Mouse (Mus musculus) midbrain, embryonic 13.5 days (tissue): ENCODE results near the gene Pdzd3. TPM values are rescaled to one million over a fixed set of nuclear protein-coding genes. Genes with fewer than 3 reads are reported as not detected.

Source experiments
- ATAC-seq: fragments of 200-750 bp; cut with Nextera tagmentation; 2 replicates; pipeline ENCODE4 v1.8.0; 2017; ENCODE audit warnings: mild to moderate bottlenecking, moderate TSS enrichment, moderate library complexity
- H3K27ac ChIP-seq: fragments of 300-500 bp; sonication (generic); 2 replicates; pipeline ENCODE4 v1.5.1; 2015; ENCODE audit warnings: inconsistent platforms, mild to moderate bottlenecking, moderate library complexity
- H3K27me3 ChIP-seq: fragments of 300-500 bp; sonication (generic); 2 replicates; pipeline ENCODE4 v1.6.1; 2015; ENCODE audit warnings: mild to moderate bottlenecking, inconsistent platforms
- H3K36me3 ChIP-seq: fragments of 300-500 bp; sonication (generic); 2 replicates; pipeline ENCODE4 v1.6.1; 2015; ENCODE audit warnings: mild to moderate bottlenecking, inconsistent platforms
- H3K4me1 ChIP-seq: fragments of 300-500 bp; sonication (generic); replicated peaks from 2 replicates; pipeline ENCODE4 v1.6.1; 2015; ENCODE audit warnings: inconsistent platforms
- H3K4me2 ChIP-seq: fragments of 300-500 bp; sonication (generic); replicated peaks from 2 replicates; pipeline ENCODE4 v1.6.1; 2015; ENCODE audit warnings: moderate library complexity, mild to moderate bottlenecking, inconsistent platforms
- H3K4me3 ChIP-seq: fragments of 300-500 bp; sonication (generic); replicated peaks from 2 replicates; pipeline ENCODE4 v1.5.1; 2015; ENCODE audit warnings: mild to moderate bottlenecking, inconsistent platforms
- H3K9ac ChIP-seq: fragments of 300-500 bp; sonication (generic); replicated peaks from 2 replicates; pipeline ENCODE4 v1.6.1; 2015; ENCODE audit warnings: mild to moderate bottlenecking, inconsistent platforms
- H3K9me3 ChIP-seq: fragments of 300-500 bp; sonication (generic); 2 replicates; pipeline ENCODE4 v1.6.1; 2016; ENCODE audit warnings: mild to moderate bottlenecking, inconsistent platforms
- WGBS: fragments of 180-500 bp; shearing (Covaris S2); methylation state at CpG from one replicate; pipeline ENCODE4 v1.1.7; 2015; 5-methylcytosine and 5-hydroxymethylcytosine counted together
- polyA plus RNA-seq: library from polyadenylated mRNA; unstranded; fragments of >200 nt; fragmentation: Nextera tagmentation; extraction: Ambion mirVana; gene quantifications from 2 replicates; pipeline ENCODE4 v1.2.1, GENCODE M21; 2015

Pdzd3 gene
- polyA plus RNA-seq, 1 experiment from 2014 or later: 0.48 TPM

- peaks cover 9% of the 10 kb centered on the region for H3K36me3 ChIP-seq
- H3K4me2 ChIP-seq: peak within 1 kb of the TSS; percentile 52
- no peaks in the 10 kb centered on the region for H3K27me3 ChIP-seq
- peak within 1 kb of the TSS; percentile 33 for H3K4me3 ChIP-seq
- 83% methylated on average over 6 of the region's 6 CpGs for WGBS
- H3K27ac ChIP-seq: peak within 1 kb of the TSS; percentile 72
- no peaks in the 10 kb centered on the region for H3K9me3 ChIP-seq
- peak within 1 kb of the TSS; percentile 56 for H3K9ac ChIP-seq
- ATAC-seq: no peak
- peaks cover 33% of the 10 kb centered on the region for H3K4me1 ChIP-seq
Observed at GRCm38 (mm10) chr9:44268432-44268831, 17.2 kb upstream of the Pdzd3 start, which contains the start of gene Nlrx1. TSS of gene Nlrx1 (minus strand) at chr9:44268599.

DNA sequence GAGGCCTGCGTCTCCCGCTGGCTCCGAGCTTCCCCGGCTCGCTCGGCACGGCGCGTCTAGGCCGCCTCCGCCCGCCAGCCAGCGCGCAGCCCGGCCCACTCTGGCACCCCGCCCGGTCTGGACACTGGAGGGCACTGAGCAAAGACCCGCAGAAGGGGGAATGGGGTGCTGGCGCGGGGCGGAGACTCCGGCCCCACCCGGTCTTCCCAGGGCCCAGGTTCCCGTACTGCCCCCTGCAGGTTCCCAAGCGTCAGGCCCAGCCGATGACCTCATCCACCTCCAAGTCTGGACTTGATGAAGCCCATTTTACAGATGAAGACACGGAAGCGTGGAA, 16.7 kb upstream of the Pdzd3 start:
- Histone ChIP-seq H3K27me3 (no peaks in the 10 kb centered on the region), H3K36me3 (peaks cover 4% of the 10 kb centered on the region; the same call in 1 of the 2 replicates), H3K4me2 (peak overlapping the region; percentile 52), H3K4me3 (peak overlapping the region; percentile 33), H3K9me3 (no peaks in the 10 kb centered on the region), H3K4me1 (peaks cover 33% of the 10 kb centered on the region), H3K27ac (peak overlapping the region; percentile 72), H3K9ac (peak overlapping the region; percentile 56)
- 7% methylated on average over 28 of the region's 28 CpGs for WGBS
- ATAC-seq: peak; percentile 80

GRCm38 (mm10) chr9:44267319-44268026, 16.2 kb upstream of the Pdzd3 start:
- Histone ChIP-seq H3K4me2 (peak overlapping the region; percentile 52), H3K9ac (peak overlapping the region; percentile 56), H3K4me1 (peaks cover 33% of the 10 kb centered on the region), H3K27ac (peak overlapping the region; percentile 72), H3K9me3 (no peaks in the 10 kb centered on the region), H3K36me3 (0 out of 2 replicates have a peak, but pooled peaks cover under 1% of the 10 kb centered on the region), H3K27me3 (no peaks in the 10 kb centered on the region), H3K4me3 (peak overlapping the region; percentile 33)
- 3% methylated on average over 23 of the region's 23 CpGs for WGBS
- ATAC-seq: 0 out of 2 replicates have a peak, but pooled peaks have one; percentile 35

- Histone ChIP-seq H3K4me1 (peaks cover 33% of the 10 kb centered on the region), H3K9ac (0 out of 2 replicates have a peak overlapping the region, but pooled peaks have one; percentile 8), H3K36me3 (no peaks in the 10 kb centered on the region), H3K27ac (peak overlapping the region; percentile 72), H3K4me3 (no peak overlapping the region), H3K9me3 (no peaks in the 10 kb centered on the region), H3K4me2 (peak overlapping the region; percentile 52; the same call in 1 of the 2 replicates), H3K27me3 (no peaks in the 10 kb centered on the region)
- WGBS: 62% methylated on average over 8 of the region's 8 CpGs
- no peak for ATAC-seq
Observed at GRCm38 (mm10) chr9:44266478-44267226, 15.4 kb upstream of the Pdzd3 start.

GRCm38 (mm10) chr9:44261388-44261787, 10.1 kb upstream of the Pdzd3 start:
- no peak for ATAC-seq
- Histone ChIP-seq H3K36me3 (no peaks in the 10 kb centered on the region), H3K27ac (no peak overlapping the region), H3K4me2 (no peak overlapping the region), H3K4me1 (peaks cover 13% of the 10 kb centered on the region), H3K9me3 (no peaks in the 10 kb centered on the region), H3K4me3 (no peak overlapping the region), H3K27me3 (no peaks in the 10 kb centered on the region), H3K9ac (no peak overlapping the region)
- WGBS: 83% methylated on average over 14 of the region's 14 CpGs

- Histone ChIP-seq H3K36me3 (no peaks in the 10 kb centered on the region), H3K9ac (no peak overlapping the region), H3K9me3 (no peaks in the 10 kb centered on the region), H3K4me3 (no peak overlapping the region), H3K4me1 (peaks cover 22% of the 10 kb centered on the region), H3K27me3 (no peaks in the 10 kb centered on the region), H3K27ac (no peak overlapping the region), H3K4me2 (no peak overlapping the region)
- ATAC-seq: no peak
- WGBS: 80% methylated on average over 10 of the region's 10 CpGs
Observed at GRCm38 (mm10) chr9:44259014-44259413, 7.7 kb upstream of the Pdzd3 start.

DNA sequence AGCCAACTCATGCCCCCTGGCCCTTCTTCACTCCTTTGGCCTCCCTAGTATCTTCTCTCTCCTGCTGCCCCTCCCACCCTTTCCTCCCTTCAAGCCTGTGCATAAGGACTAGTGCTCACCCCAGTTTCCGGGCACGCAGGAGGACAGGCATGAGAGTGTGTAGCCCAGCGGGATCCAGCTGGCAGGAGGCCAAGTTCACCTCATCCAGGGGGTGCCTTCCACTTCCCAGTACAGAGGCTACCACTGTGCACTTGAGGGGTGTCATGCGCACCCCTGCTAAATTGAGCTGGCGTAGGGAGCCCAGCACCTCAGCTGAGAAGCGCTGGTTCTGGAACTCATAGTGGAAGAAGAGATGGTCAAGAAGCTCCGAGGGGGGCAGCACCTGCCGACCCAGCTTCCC, 4.9 kb upstream of the Pdzd3 start:
- Histone ChIP-seq H3K4me3 (no peak overlapping the region), H3K36me3 (no peaks in the 10 kb centered on the region), H3K9me3 (no peaks in the 10 kb centered on the region), H3K4me2 (no peak overlapping the region), H3K27ac (no peak overlapping the region), H3K9ac (no peak overlapping the region), H3K27me3 (no peaks in the 10 kb centered on the region), H3K4me1 (peaks cover 38% of the 10 kb centered on the region)
- 87% methylated on average over 8 of the region's 8 CpGs for WGBS
- ATAC-seq: no peak

DNA sequence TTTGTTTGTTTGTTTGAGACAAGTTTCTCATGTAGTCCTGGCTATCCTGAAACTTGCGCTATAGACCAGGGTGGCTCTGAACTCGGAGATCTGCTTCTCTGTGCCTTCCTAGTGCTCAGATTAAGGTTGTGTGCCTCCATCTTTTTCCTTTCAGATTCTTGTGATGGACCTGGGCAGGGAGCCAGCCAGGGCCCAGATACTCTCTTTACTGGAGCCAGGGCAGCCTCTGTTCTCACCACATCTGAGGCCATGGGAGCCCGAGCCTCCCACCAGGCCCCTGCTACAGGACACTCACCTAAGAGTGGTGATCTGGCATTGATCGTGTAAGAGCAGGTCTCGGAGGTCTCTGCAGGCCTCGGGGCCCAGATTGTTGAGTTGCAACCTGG, 3.9 kb upstream of the Pdzd3 start:
- H3K4me2 ChIP-seq: peak overlapping the region; percentile 22
- peak overlapping the region; percentile 81 for H3K27ac ChIP-seq
- 37% methylated on average over 6 of the region's 6 CpGs for WGBS
- no peaks in the 10 kb centered on the region for H3K27me3 ChIP-seq
- peaks cover 45% of the 10 kb centered on the region for H3K4me1 ChIP-seq
- H3K9me3 ChIP-seq: no peaks in the 10 kb centered on the region
- no peak overlapping the region for H3K9ac ChIP-seq
- no peak overlapping the region for H3K4me3 ChIP-seq
- no peaks in the 10 kb centered on the region for H3K36me3 ChIP-seq
- ATAC-seq: peak; percentile 51

GRCm38 (mm10) chr9:44254508-44255135, 3.4 kb upstream of the Pdzd3 start:
- H3K9me3 ChIP-seq: no peaks in the 10 kb centered on the region
- H3K9ac ChIP-seq: no peak overlapping the region
- peaks cover 50% of the 10 kb centered on the region for H3K4me1 ChIP-seq
- H3K27ac ChIP-seq: peak overlapping the region; percentile 81
- WGBS: 0% methylated on average over 5 of the region's 5 CpGs
- H3K36me3 ChIP-seq: no peaks in the 10 kb centered on the region
- peak; percentile 81 for ATAC-seq
- no peak overlapping the region for H3K4me3 ChIP-seq
- peak overlapping the region; percentile 22 for H3K4me2 ChIP-seq
- no peaks in the 10 kb centered on the region for H3K27me3 ChIP-seq

GRCm38 (mm10) chr9:44253441-44253840, 2.2 kb upstream of the Pdzd3 start:
- WGBS: 66% methylated on average over 6 of the region's 6 CpGs
- Histone ChIP-seq H3K4me3 (no peak overlapping the region), H3K36me3 (no peaks in the 10 kb centered on the region), H3K27me3 (0 out of 2 replicates have a peak, but pooled peaks cover 4% of the 10 kb centered on the region), H3K27ac (peak overlapping the region; percentile 81), H3K4me1 (peaks cover 54% of the 10 kb centered on the region), H3K9me3 (no peaks in the 10 kb centered on the region), H3K4me2 (no peak overlapping the region), H3K9ac (no peak overlapping the region)
- ATAC-seq: no peak

DNA sequence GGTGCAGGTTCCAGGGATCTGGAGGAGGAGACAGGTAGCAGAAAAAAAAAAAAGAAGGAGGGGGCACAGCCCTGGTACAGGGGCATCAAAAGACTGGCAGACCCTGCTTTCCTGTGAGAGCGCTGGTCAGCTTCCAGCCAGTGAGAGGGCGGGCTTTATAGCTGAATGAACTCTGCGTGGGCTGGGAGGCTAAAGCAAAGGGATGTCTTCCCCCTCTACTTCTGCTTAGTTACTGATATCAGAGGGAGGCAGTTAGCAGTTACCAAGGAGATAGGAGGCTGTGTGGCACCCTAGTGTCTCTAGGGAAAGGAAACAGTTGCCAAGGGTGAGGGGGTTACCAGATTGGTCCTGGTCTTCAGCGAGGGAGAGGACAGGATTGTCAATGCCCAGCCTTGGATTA, 826 bp downstream of the Pdzd3 start:
- 39% methylated on average over 4 of the region's 4 CpGs for WGBS
- Histone ChIP-seq H3K9ac (no peak overlapping the region), H3K4me3 (no peak overlapping the region), H3K4me1 (peaks cover 46% of the 10 kb centered on the region), H3K27ac (no peak overlapping the region), H3K9me3 (no peaks in the 10 kb centered on the region), H3K36me3 (no peaks in the 10 kb centered on the region), H3K4me2 (no peak overlapping the region), H3K27me3 (0 out of 2 replicates have a peak, but pooled peaks cover 4% of the 10 kb centered on the region)
- no peak for ATAC-seq
